Comparison of ENCODE assay signal across 8 mouse cellular contexts in genomic region chr7:18989995-18990394, GRCm38 (mm10). TPM values are rescaled to one million over a fixed set of nuclear protein-coding genes. Genes with fewer than 3 reads are reported as not detected.
DNase-seq lines count a peak whose midpoint lies in the region; ATAC-seq and TF ChIP-seq lines count a peak whose summit lies in the region.
"Had no signal": no experiment of that assay in that cellular context is flagged by ENCODE, and none has a peak within 500 bp of the region (broad histone marks: within the 10 kb centered on the region; RNA-seq: fewer than 3 reads in every experiment).

No protein-coding gene starts in this region.

- no peaks in the 10 kb centered on the region for H3K4me1 ChIP-seq in lung, embryonic 14.5 days (ENCODE audit: insufficient read depth)
- H3K4me1 ChIP-seq in intestine, embryonic 15.5 days (replicated peaks), result peaks cover 11% of the 10 kb centered on the region
- 0 out of 2 replicates have a peak, but pooled peaks cover 6% of the 10 kb centered on the region for H3K4me1 ChIP-seq in stomach, embryonic 14.5 days (ENCODE audit: control insufficient read depth, insufficient read depth, low read length)

- H3K9ac ChIP-seq in lung, embryonic 14.5 days, result no peak overlapping the region
- H3K9ac ChIP-seq in intestine, embryonic 15.5 days, result no peak overlapping the region
- no peak overlapping the region for H3K9ac ChIP-seq in stomach, embryonic 14.5 days (replicated peaks; ENCODE audit: low read depth, low read length)

- peak; percentile 31; the same call in 1 of the 2 replicates for TF ChIP-seq CTCF in lung, embryonic 14.5 days (IDR thresholded peaks at IDR 0.05; ENCODE audit: low read depth)

- WGBS in lung, embryonic 14.5 days, result 8% methylated on average over 5 of the region's 5 CpGs
- 9% methylated on average over 5 of the region's 5 CpGs for WGBS in intestine, embryonic 15.5 days
- WGBS in stomach, embryonic 14.5 days, result 8% methylated on average over 5 of the region's 5 CpGs

- DNase-seq in lung, embryonic 14.5 days, result peak; percentile 39
- DNase-seq in lung, postnatal 25 days (ENCODE audit: low spot score), result no peak
- DNase-seq in embryo, embryonic 9.5 days (ENCODE audit: extremely low spot score), result peak; percentile 29
- DNase-seq in urinary bladder, postnatal 4 days (ENCODE audit: low spot score in 2 of 2), result no peak
- no peak for DNase-seq in spleen, postnatal 36 days (ENCODE audit: low spot score in 2 of 2)

- no peaks in the 10 kb centered on the region for H3K36me3 ChIP-seq in lung, embryonic 14.5 days (ENCODE audit: insufficient read depth)
- no peaks in the 10 kb centered on the region for H3K36me3 ChIP-seq in intestine, embryonic 15.5 days
- H3K36me3 ChIP-seq in stomach, embryonic 14.5 days (ENCODE audit: control insufficient read depth, insufficient read depth, low read length), result no peaks in the 10 kb centered on the region

- H3K27me3 ChIP-seq in lung, embryonic 14.5 days (ENCODE audit: insufficient read depth, low read length), result peaks cover 19% of the 10 kb centered on the region
- peaks cover 22% of the 10 kb centered on the region for H3K27me3 ChIP-seq in intestine, embryonic 15.5 days (replicated peaks)
- H3K27me3 ChIP-seq in stomach, embryonic 14.5 days (ENCODE audit: control insufficient read depth, insufficient read depth, low read length), result no peaks in the 10 kb centered on the region

- no peak for ATAC-seq in lung, embryonic 14.5 days (ENCODE audit: insufficient read depth)
- no peak for ATAC-seq in intestine, embryonic 15.5 days
- ATAC-seq in stomach, embryonic 14.5 days (ENCODE audit: insufficient number of reproducible peaks, insufficient read depth, low FRiP score, low read depth), result no peak

- H3K4me2 ChIP-seq in lung, embryonic 14.5 days, result peak overlapping the region; percentile 72
- H3K4me2 ChIP-seq in intestine, embryonic 15.5 days (replicated peaks), result peak overlapping the region; percentile 93
- peak overlapping the region; percentile 88 for H3K4me2 ChIP-seq in stomach, embryonic 14.5 days (replicated peaks; ENCODE audit: low read depth, low read length)

- H3K4me3 ChIP-seq in lung, embryonic 14.5 days (ENCODE audit: low read depth, low read length), result peak overlapping the region; percentile 52
- H3K4me3 ChIP-seq in intestine, embryonic 15.5 days (replicated peaks), result 0 out of 2 replicates have a peak overlapping the region, but pooled peaks have one; percentile 47
- peak overlapping the region; percentile 48 for H3K4me3 ChIP-seq in stomach, embryonic 14.5 days (ENCODE audit: low read depth, low read length)

- H3K27ac ChIP-seq in lung, embryonic 14.5 days (ENCODE audit: low read depth), result no peak overlapping the region; the same call in 1 of the 2 replicates
- H3K27ac ChIP-seq in intestine, embryonic 15.5 days, result no peak overlapping the region
- H3K27ac ChIP-seq in stomach, embryonic 14.5 days (ENCODE audit: low read length), result no peak overlapping the region

- H3K9me3 ChIP-seq in lung, embryonic 14.5 days (ENCODE audit: low read depth, low read length), result no peaks in the 10 kb centered on the region
- no peaks in the 10 kb centered on the region for H3K9me3 ChIP-seq in intestine, embryonic 15.5 days
- H3K9me3 ChIP-seq in stomach, embryonic 14.5 days (ENCODE audit: control insufficient read depth, low read depth, low read length), result no peaks in the 10 kb centered on the region
- H3K9me3 ChIP-seq: megakaryocyte, embryonic 14.5 days had no signal

RNA-seq across cellular contexts. Expression of gene Mypop, which starts 1.1 kb away (rescaled TPM):
- 3.7 and 4.8 TPM in 2 replicates for polyA plus RNA-seq in lung, embryonic 14.5 days (2014; fragmentation: Nextera tagmentation; extraction: Ambion mirVana)
- 2.5 and 2.9 TPM in 2 replicates for polyA plus RNA-seq in intestine, embryonic 15.5 days (2015; fragmentation: Nextera tagmentation; extraction: Ambion mirVana)
- polyA plus RNA-seq in stomach, embryonic 14.5 days (2014; fragmentation: Nextera tagmentation; extraction: Ambion mirVana), result 3.0 and 3.5 TPM in 2 replicates

RNA-seq across cellular contexts. Expression of gene Nanos2, which starts 2.8 kb away (rescaled TPM):
- polyA plus RNA-seq in lung, embryonic 14.5 days (2014; fragmentation: Nextera tagmentation; extraction: Ambion mirVana), result not detected in 2 replicates
- polyA plus RNA-seq in intestine, embryonic 15.5 days (2015; fragmentation: Nextera tagmentation; extraction: Ambion mirVana), result not detected in 2 replicates
- polyA plus RNA-seq in stomach, embryonic 14.5 days (2014; fragmentation: Nextera tagmentation; extraction: Ambion mirVana), result not detected in 2 replicates

RNA-seq across cellular contexts. Expression of gene Irf2bp1, which starts 13.8 kb away (rescaled TPM):
- polyA plus RNA-seq in lung, embryonic 14.5 days (2014; fragmentation: Nextera tagmentation; extraction: Ambion mirVana), result 27.3 and 35.0 TPM in 2 replicates
- 24.5 and 24.6 TPM in 2 replicates for polyA plus RNA-seq in intestine, embryonic 15.5 days (2015; fragmentation: Nextera tagmentation; extraction: Ambion mirVana)
- polyA plus RNA-seq in stomach, embryonic 14.5 days (2014; fragmentation: Nextera tagmentation; extraction: Ambion mirVana), result 22.7 and 25.5 TPM in 2 replicates

RNA-seq across cellular contexts. Expression of gene Foxa3, which starts 33.3 kb away (rescaled TPM):
- polyA plus RNA-seq in lung, embryonic 14.5 days (2014; fragmentation: Nextera tagmentation; extraction: Ambion mirVana), result 2.2 and 2.3 TPM in 2 replicates
- 26.6 and 28.3 TPM in 2 replicates for polyA plus RNA-seq in intestine, embryonic 15.5 days (2015; fragmentation: Nextera tagmentation; extraction: Ambion mirVana)
- polyA plus RNA-seq in stomach, embryonic 14.5 days (2014; fragmentation: Nextera tagmentation; extraction: Ambion mirVana), result 14.8 and 15.3 TPM in 2 replicates

RNA-seq across cellular contexts. Expression of gene Sympk, which starts 34.2 kb away (rescaled TPM):
- polyA plus RNA-seq in lung, embryonic 14.5 days (2014; fragmentation: Nextera tagmentation; extraction: Ambion mirVana), result 22.9 and 26.8 TPM in 2 replicates
- polyA plus RNA-seq in intestine, embryonic 15.5 days (2015; fragmentation: Nextera tagmentation; extraction: Ambion mirVana), result 29.6 and 30.3 TPM in 2 replicates
- 21.7 and 23.7 TPM in 2 replicates for polyA plus RNA-seq in stomach, embryonic 14.5 days (2014; fragmentation: Nextera tagmentation; extraction: Ambion mirVana)

Comparison
In these comparisons a context has a peak if more than half of its experiments do, and no peak if none do; other contexts are left out.
1. DNase-seq: peak in lung, embryonic 14.5 days (single experiment) and embryo, embryonic 9.5 days (single experiment); none in lung, postnatal 25 days (single experiment), urinary bladder, postnatal 4 days (0 of 2) and spleen, postnatal 36 days (0 of 2).
2. Peak in every context shown above with its lines, with median percentiles within 50 percentile points of each other: H3K4me2 ChIP-seq and H3K4me3 ChIP-seq.